Mouse (Mus musculus): ENCODE measurements at regions not wholly inside any gene's neighbourhood (a gene's known extent, or its start where the extent isn't known, plus 50 kb on each side); places are given as distances from the start of the nearest gene placed in this dataset.

DNA sequence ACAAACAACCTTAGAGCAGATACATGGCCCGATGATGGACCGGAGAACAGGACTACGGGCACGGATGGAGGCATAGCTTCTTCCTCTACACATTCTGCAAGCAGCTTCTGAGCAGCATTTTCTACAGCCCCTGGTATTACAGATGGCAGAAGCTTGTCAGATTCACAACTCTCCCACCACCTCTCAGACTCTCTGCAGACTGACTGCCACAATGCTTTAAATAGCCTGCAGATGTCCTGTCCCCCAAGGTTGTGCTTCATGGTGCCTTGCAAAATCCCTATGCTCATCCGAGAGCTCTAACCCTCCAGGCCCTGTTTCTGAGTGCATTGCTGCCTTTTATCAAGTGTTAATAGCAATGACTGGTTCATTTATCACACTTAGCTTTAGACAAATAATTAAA is 194.3 kb upstream of the Gdi2 start:
- TF ChIP-seq ZC3H11A (IDR thresholded peaks at IDR 0.05; ENCODE audit: borderline replicate concordance, low read depth, low read length) (no peak), HCFC1 (IDR thresholded peaks at IDR 0.05; ENCODE audit: borderline replicate concordance, insufficient read depth, low read length) (no peak), CHD2 (IDR thresholded peaks at IDR 0.05; ENCODE audit: low read depth, low read length) (no peak), ZNF384 (IDR thresholded peaks at IDR 0.05; ENCODE audit: low read depth, low read length) (no peak)
